Mouse (Mus musculus) neural tube, embryonic 14.5 days (tissue): ENCODE data around the gene Fkbp9. TPM values are rescaled to one million over a fixed set of nuclear protein-coding genes. Genes with fewer than 3 reads are reported as not detected.

Experiments used
- ATAC-seq: fragments of 200-750 bp; cut with Nextera tagmentation; 2 replicates; pipeline ENCODE4 v1.8.0; 2017; ENCODE audit warnings: low read depth, mild to moderate bottlenecking, moderate TSS enrichment, moderate library complexity
- H3K27ac ChIP-seq: fragments of 300-500 bp; sonication (generic); 2 replicates; pipeline ENCODE4 v1.5.1; 2014; ENCODE audit warnings: low read depth, mild to moderate bottlenecking, control low read depth, low read length, moderate library complexity, mixed read lengths
- H3K27me3 ChIP-seq: fragments of 300-500 bp; sonication (generic); 2 replicates; pipeline ENCODE4 v1.6.1; 2014; ENCODE audit warnings: low read length; ENCODE audit not compliant: control insufficient read depth, insufficient read depth
- H3K36me3 ChIP-seq: fragments of 300-500 bp; sonication (generic); 2 replicates; pipeline ENCODE4 v1.6.1; 2014; ENCODE audit warnings: low read length, mixed read lengths; ENCODE audit not compliant: control insufficient read depth, insufficient read depth
- H3K4me1 ChIP-seq: fragments of 300-500 bp; sonication (generic); 2 replicates; pipeline ENCODE4 v1.6.1; 2014; ENCODE audit warnings: low read length; ENCODE audit not compliant: control insufficient read depth, insufficient read depth
- H3K4me2 ChIP-seq: fragments of 300-500 bp; sonication (generic); 2 replicates; pipeline ENCODE4 v1.6.1; 2014; ENCODE audit warnings: mild to moderate bottlenecking, low read depth, low read length, control low read depth
- H3K4me3 ChIP-seq: fragments of 300-500 bp; sonication (generic); 2 replicates; pipeline ENCODE4 v1.5.1; 2014; ENCODE audit warnings: low read depth, low read length, control low read depth, mixed read lengths
- H3K9ac ChIP-seq: fragments of 300-500 bp; sonication (generic); replicated peaks from 2 replicates; pipeline ENCODE4 v1.6.1; 2014; ENCODE audit warnings: low read depth, mild to moderate bottlenecking, control low read depth, low read length, mixed read lengths
- H3K9me3 ChIP-seq: fragments of 300-500 bp; sonication (generic); 2 replicates; pipeline ENCODE4 v1.6.1; 2016; ENCODE audit warnings: low read length; ENCODE audit not compliant: control insufficient read depth
- WGBS: fragments of 180-500 bp; shearing (Covaris S2); extraction: QIAGEN DNeasy Blood & Tissue Kit; methylation state at CpG from one replicate; pipeline ENCODE4 v1.1.7; 2014; 5-methylcytosine and 5-hydroxymethylcytosine counted together
- polyA plus RNA-seq: library from polyadenylated mRNA; unstranded; fragments of >200 nt; fragmentation: Nextera tagmentation; extraction: Ambion mirVana; gene quantifications from 2 replicates; pipeline ENCODE4 v1.2.1, GENCODE M21; 2014

The Fkbp9 gene
- polyA plus RNA-seq, 1 experiment from 2014 or later, result 20.2 TPM

GRCm38 (mm10) chr6:56905486-56905885, 73.6 kb downstream of the Fkbp9 start:
- H3K27me3 ChIP-seq, result no peaks in the 10 kb centered on the region
- H3K9me3 ChIP-seq, result no peaks in the 10 kb centered on the region
- H3K4me3 ChIP-seq, result no peak overlapping the region
- no peak overlapping the region for H3K27ac ChIP-seq
- H3K36me3 ChIP-seq, result no peaks in the 10 kb centered on the region
- no peak for ATAC-seq
- no peak overlapping the region for H3K9ac ChIP-seq
- 94% methylated on average over 5 of the region's 5 CpGs for WGBS
- no peak overlapping the region for H3K4me2 ChIP-seq
- peaks cover 18% of the 10 kb centered on the region for H3K4me1 ChIP-seq

- ATAC-seq, result no peak
- no peak overlapping the region for H3K9ac ChIP-seq
- no peak overlapping the region for H3K27ac ChIP-seq
- no peak overlapping the region for H3K4me2 ChIP-seq
- H3K4me1 ChIP-seq, result peaks cover 18% of the 10 kb centered on the region
- 88% methylated on average over 8 of the region's 8 CpGs for WGBS
- no peak overlapping the region for H3K4me3 ChIP-seq
- no peaks in the 10 kb centered on the region for H3K36me3 ChIP-seq
- no peaks in the 10 kb centered on the region for H3K27me3 ChIP-seq
- H3K9me3 ChIP-seq, result no peaks in the 10 kb centered on the region
These were observed 74.4 kb downstream of the Fkbp9 start for GRCm38 (mm10) chr6:56906121-56906846.

DNA sequence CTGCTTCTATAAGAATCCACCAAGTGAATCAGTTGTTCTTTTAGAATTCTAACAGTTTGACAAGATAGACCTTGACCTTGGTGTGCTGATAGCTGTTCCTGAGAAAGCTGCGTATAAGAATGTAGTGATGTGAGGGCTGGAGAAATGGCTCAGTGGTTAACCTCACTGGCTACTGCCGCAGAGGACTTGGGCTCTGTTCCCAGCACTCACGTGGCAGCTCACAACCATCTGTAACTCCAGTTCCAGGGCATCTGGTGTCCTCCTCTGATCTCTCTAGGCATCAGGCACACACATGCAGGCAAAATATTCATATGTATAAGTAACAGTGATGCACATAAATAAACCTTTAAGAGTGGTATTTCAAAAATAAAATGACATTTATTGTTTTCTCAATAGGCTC, 76.1 kb downstream of the Fkbp9 start:
- H3K27me3 ChIP-seq, result no peaks in the 10 kb centered on the region
- WGBS, result 97% methylated on average over 3 of the region's 3 CpGs
- no peaks in the 10 kb centered on the region for H3K9me3 ChIP-seq
- H3K4me2 ChIP-seq, result no peak overlapping the region
- no peaks in the 10 kb centered on the region for H3K36me3 ChIP-seq
- peaks cover 15% of the 10 kb centered on the region for H3K4me1 ChIP-seq
- no peak overlapping the region for H3K9ac ChIP-seq
- no peak overlapping the region for H3K4me3 ChIP-seq
- no peak overlapping the region for H3K27ac ChIP-seq
- no peak for ATAC-seq

GRCm38 (mm10) chr6:56908397-56908796, 76.5 kb downstream of the Fkbp9 start:
- H3K36me3 ChIP-seq, result no peaks in the 10 kb centered on the region
- no peak overlapping the region for H3K9ac ChIP-seq
- WGBS, result 94% methylated on average over 2 of the region's 2 CpGs
- H3K27ac ChIP-seq, result no peak overlapping the region
- H3K4me3 ChIP-seq, result no peak overlapping the region
- ATAC-seq, result no peak
- H3K9me3 ChIP-seq, result no peaks in the 10 kb centered on the region
- no peak overlapping the region for H3K4me2 ChIP-seq
- no peaks in the 10 kb centered on the region for H3K27me3 ChIP-seq
- H3K4me1 ChIP-seq, result peaks cover 15% of the 10 kb centered on the region

DNA sequence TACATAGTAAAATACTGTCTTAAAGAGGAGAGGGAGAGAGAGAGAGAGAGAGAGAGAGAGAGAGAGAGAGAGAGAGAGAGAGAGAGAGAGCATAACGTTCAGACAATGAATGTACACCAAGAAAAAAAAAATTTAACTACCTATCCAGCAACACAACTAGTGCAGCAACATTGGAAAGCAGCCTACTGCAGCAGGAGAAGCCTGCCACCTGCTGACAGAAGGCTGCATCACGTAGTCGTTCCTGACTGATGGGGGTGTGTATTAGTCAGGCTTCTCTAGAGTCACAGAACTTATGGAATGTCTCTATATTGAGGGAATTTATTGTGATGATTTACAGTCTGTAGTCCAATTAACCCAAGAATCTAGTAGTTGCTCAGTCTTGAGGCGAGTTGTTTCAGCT, 77.1 kb downstream of the Fkbp9 start:
- Histone ChIP-seq H3K9me3 (no peaks in the 10 kb centered on the region), H3K4me2 (no peak overlapping the region), H3K9ac (no peak overlapping the region), H3K27ac (no peak overlapping the region), H3K27me3 (no peaks in the 10 kb centered on the region), H3K4me3 (no peak overlapping the region), H3K4me1 (peaks cover 12% of the 10 kb centered on the region), H3K36me3 (no peaks in the 10 kb centered on the region)
- 11% methylated on average over 4 of the region's 4 CpGs for WGBS
- ATAC-seq, result no peak

DNA sequence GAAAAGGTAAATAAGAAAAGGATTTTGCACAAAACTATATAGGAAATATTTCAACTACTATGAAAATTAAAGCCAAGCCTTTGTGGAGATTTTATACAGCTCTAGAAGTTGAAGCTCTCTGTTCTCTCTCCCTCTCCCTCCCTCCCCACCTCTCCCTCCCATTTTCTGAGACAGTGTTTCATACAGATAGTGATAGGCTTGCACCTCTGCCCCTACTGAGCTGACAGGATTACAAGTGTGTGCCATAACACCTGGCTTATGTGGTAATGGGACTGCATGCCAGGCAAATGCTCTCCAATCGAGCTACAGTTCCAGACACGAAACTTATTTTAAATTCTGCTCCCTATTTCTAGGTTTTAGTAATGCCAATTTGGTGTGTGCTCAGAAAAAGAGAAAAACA, 79.1 kb downstream of the Fkbp9 start:
- Histone ChIP-seq H3K4me2 (no peak overlapping the region), H3K27ac (no peak overlapping the region), H3K9me3 (no peaks in the 10 kb centered on the region), H3K9ac (no peak overlapping the region), H3K4me1 (no peaks in the 10 kb centered on the region), H3K4me3 (no peak overlapping the region), H3K36me3 (no peaks in the 10 kb centered on the region), H3K27me3 (no peaks in the 10 kb centered on the region)
- 87% methylated on average over 2 of the region's 2 CpGs for WGBS
- no peak for ATAC-seq

DNA sequence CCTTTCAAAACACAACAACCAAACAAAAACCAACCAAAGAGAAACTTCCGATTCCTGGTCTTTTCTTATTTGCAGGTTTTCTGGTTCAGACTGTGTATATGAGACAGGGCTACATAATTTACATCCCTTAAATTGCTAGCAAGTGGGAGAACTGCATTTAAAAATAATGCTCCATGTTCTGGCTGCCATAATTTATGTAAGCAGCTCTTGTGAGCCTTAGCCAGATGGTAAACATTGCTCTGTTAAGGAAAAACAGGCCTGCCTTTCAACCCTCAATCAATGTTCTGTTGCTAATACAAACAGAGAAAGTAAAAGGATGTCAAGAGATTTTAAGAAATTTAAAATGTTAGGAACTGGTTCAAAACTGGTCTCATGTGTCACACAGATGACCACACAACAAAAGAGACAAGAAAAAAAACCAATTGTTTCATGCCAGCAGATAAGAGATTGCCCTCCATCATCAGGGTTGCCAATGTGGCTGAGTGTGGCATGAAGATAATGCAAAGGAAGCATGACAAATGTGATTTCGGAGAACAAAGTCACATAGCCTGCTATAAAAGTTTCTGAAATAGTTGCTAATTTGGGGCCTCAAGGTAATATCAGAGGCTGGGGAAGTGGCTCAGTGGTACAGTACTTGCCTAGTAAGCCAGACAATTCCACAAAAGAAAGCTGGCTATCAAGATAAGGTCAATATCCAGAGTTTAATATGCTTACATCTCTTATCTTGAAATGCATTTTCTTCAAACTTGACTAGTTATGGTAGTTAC, 81.4 kb downstream of the Fkbp9 start:
- ATAC-seq, result no peak
- 60% methylated on average over 2 of the region's 2 CpGs for WGBS
- H3K4me1 ChIP-seq, result no peaks in the 10 kb centered on the region

GRCm38 (mm10) chr6:56916279-56916678, 84.4 kb downstream of the Fkbp9 start:
- no peaks in the 10 kb centered on the region for H3K9me3 ChIP-seq
- H3K36me3 ChIP-seq, result no peaks in the 10 kb centered on the region
- no peak overlapping the region for H3K4me2 ChIP-seq
- H3K4me1 ChIP-seq, result no peaks in the 10 kb centered on the region
- WGBS, result 80% methylated on average over 2 of the region's 2 CpGs
- no peak overlapping the region for H3K9ac ChIP-seq
- H3K27ac ChIP-seq, result no peak overlapping the region
- ATAC-seq, result no peak
- H3K4me3 ChIP-seq, result no peak overlapping the region
- H3K27me3 ChIP-seq, result no peaks in the 10 kb centered on the region

More for the DNA sequence above, 81.4 kb downstream of the Fkbp9 start:
- no peak overlapping the region for H3K4me3 ChIP-seq
- no peak overlapping the region for H3K27ac ChIP-seq
- no peaks in the 10 kb centered on the region for H3K9me3 ChIP-seq
- no peaks in the 10 kb centered on the region for H3K36me3 ChIP-seq
- H3K4me2 ChIP-seq, result no peak overlapping the region
- no peak overlapping the region for H3K9ac ChIP-seq
- no peaks in the 10 kb centered on the region for H3K27me3 ChIP-seq

DNA sequence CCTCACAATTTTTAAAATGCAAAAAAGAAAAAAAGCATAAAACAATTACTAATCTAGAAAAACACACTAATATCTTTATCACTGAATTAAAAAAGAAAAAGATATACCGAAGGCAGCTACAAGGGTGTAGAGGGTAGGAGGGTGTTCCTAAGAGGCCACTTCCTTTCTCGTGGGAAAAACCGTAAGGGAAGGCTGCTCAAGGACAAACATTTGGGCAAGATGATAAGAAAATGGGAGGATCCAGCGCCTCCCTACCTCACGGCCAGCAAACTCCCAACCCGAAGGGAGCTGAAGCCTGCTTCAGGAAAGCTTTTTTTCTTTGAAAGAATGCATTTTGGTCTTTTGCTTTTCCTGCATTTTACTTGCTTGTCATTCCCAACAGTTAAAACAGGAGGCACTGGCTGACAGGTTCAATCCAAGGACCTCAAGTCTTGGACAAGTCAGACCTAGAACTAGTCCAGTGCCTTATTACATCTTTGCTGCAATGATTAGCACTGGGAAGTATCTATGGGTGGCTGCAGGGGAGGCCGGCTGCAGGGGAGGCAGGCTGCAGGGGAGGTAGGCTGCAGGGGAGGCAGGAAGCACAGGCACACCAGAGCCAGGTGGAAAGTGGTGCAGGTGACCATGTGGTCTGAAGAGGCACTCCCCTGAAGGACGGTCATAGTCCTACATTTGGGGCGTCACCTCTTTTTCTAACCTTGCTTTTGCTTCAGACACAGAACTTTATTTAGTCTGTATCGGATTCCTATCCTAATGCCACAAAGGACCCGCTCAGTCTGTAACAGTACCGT, 85.9 kb downstream of the Fkbp9 start:
- Histone ChIP-seq H3K4me3 (no peak overlapping the region), H3K27me3 (no peaks in the 10 kb centered on the region), H3K4me1 (0 out of 2 replicates have a peak, but pooled peaks cover 5% of the 10 kb centered on the region), H3K4me2 (no peak overlapping the region), H3K9me3 (no peaks in the 10 kb centered on the region), H3K36me3 (no peaks in the 10 kb centered on the region), H3K9ac (no peak overlapping the region), H3K27ac (no peak overlapping the region)
- WGBS, result 86% methylated on average over 12 of the region's 12 CpGs
- ATAC-seq, result no peak
